Mouse (Mus musculus): ENCODE results near the gene Rbfox1. TPM values are rescaled to one million over a fixed set of nuclear protein-coding genes. Genes with fewer than 3 reads are reported as not detected.

Rbfox1 gene
- polyA plus RNA-seq, 1 experiment, result 0.22 TPM

DNA sequence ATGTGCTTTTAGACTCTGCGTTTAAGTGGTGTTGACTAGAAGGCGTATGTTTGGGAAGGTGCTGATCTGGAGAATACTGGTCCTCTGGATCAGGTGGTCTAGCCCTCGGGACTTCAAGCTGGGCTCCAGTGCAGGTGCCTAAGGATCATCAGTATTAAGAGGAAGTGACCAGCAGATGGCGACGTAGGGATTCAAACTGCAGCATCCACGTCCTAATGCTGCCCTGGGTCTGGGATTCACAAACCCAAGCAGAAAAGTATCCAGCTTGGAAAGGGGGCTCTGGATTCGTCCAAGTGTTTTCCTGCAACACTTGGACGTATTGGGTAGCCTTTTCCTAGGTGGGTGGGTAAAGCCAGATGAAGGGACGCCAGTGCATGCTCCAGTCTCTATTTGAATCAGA lies 906.5 kb downstream of the Rbfox1 start:
- Histone ChIP-seq H3K79me2 (ENCODE audit: control insufficient read depth, insufficient read depth) (no peaks in the 10 kb centered on the region), H3K4me3 (ENCODE audit: insufficient read depth, poor library complexity, severe bottlenecking) (no peak overlapping the region), H3K36me3 (ENCODE audit: control insufficient read depth, insufficient read depth) (no peaks in the 10 kb centered on the region), H3ac (ENCODE audit: control insufficient read depth, insufficient read length, low read depth) (no peak overlapping the region), H3K79me3 (ENCODE audit: low read depth) (no peaks in the 10 kb centered on the region), H3K27me3 (ENCODE audit: control insufficient read depth, insufficient read depth, insufficient read length) (no peaks in the 10 kb centered on the region)
- TF ChIP-seq MYOG (IDR thresholded peaks at IDR 0.05; ENCODE audit: control insufficient read depth, extremely low read depth, insufficient read length), result no peak
- no peak for TF ChIP-seq MAX (IDR thresholded peaks at IDR 0.05)
- TF ChIP-seq CEBPB (IDR thresholded peaks at IDR 0.05; ENCODE audit: low read depth), result no peak
- no peak for TF ChIP-seq MYOD1 (IDR thresholded peaks at IDR 0.05; ENCODE audit: control insufficient read depth, insufficient read length, low read depth)
- peak; percentile 41 for TF ChIP-seq CTCF (IDR thresholded peaks at IDR 0.05; ENCODE audit: control insufficient read depth, insufficient read depth, insufficient read length)

DNA sequence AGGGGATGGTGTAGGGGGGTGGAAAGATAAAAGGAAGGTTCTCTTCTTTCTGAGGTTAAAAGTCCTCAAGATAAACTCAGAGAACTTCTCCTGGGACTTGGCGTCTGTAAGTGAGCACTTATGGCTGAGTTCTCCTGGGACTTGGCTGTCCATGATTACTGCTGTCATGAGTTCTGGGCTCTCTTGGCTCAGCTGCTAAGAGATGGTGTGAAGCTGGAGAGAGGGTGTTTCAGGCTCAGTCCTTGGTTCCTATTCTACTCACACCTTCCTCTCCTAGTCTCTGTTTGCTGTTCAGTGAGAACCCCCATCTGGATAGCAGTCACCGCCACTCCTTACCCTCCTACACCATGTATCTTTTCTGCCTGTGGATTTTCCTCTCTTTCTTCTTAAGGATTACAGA lies 921.1 kb downstream of the Rbfox1 start:
- TF ChIP-seq MAX (IDR thresholded peaks at IDR 0.05), result no peak
- TF ChIP-seq CEBPB (IDR thresholded peaks at IDR 0.05; ENCODE audit: low read depth), result no peak
- H3K36me3 ChIP-seq (ENCODE audit: control insufficient read depth, insufficient read depth), result no peaks in the 10 kb centered on the region
- no peaks in the 10 kb centered on the region for H3K79me2 ChIP-seq (ENCODE audit: control insufficient read depth, insufficient read depth)
- no peak overlapping the region for H3ac ChIP-seq (ENCODE audit: control insufficient read depth, insufficient read length, low read depth)
- no peaks in the 10 kb centered on the region for H3K79me3 ChIP-seq (ENCODE audit: low read depth)
- H3K4me3 ChIP-seq (ENCODE audit: insufficient read depth, poor library complexity, severe bottlenecking), result no peak overlapping the region
- no peaks in the 10 kb centered on the region for H3K27me3 ChIP-seq (ENCODE audit: control insufficient read depth, insufficient read depth, insufficient read length)

DNA sequence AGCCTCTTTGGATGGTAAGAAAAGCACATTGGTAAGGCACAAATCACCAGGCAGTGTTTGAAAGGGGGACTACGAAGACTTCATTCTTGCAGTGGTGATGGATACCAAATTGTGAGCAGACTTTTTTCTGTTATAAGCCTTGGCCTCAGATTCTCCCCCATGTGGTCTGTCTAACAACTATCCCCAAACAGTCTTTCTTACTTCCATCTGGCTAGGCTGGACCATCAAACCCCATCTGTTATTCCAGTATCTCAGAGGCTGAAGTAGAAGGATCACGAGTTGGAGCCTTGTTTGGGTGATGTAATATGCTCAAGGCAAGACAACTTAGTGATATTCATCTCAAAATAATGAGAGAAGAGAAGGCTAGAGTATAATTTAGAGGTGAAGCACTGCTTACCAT lies 922.7 kb downstream of the Rbfox1 start:
- Histone ChIP-seq H3K4me3 (ENCODE audit: insufficient read depth, poor library complexity, severe bottlenecking) (no peak overlapping the region), H3ac (ENCODE audit: control insufficient read depth, insufficient read length, low read depth) (no peak overlapping the region), H3K79me3 (ENCODE audit: low read depth) (no peaks in the 10 kb centered on the region), H3K27me3 (ENCODE audit: control insufficient read depth, insufficient read depth, insufficient read length) (no peaks in the 10 kb centered on the region), H3K79me2 (ENCODE audit: control insufficient read depth, insufficient read depth) (no peaks in the 10 kb centered on the region), H3K36me3 (ENCODE audit: control insufficient read depth, insufficient read depth) (no peaks in the 10 kb centered on the region)
- TF ChIP-seq CTCF (IDR thresholded peaks at IDR 0.05; ENCODE audit: control insufficient read depth, insufficient read depth, insufficient read length) (no peak), USF1 (IDR thresholded peaks at IDR 0.05; ENCODE audit: low read depth) (no peak), CEBPB (IDR thresholded peaks at IDR 0.05; ENCODE audit: low read depth) (no peak), MYOD1 (IDR thresholded peaks at IDR 0.05; ENCODE audit: control insufficient read depth, insufficient read length, low read depth) (no peak), MAX (IDR thresholded peaks at IDR 0.05) (no peak), FOSL1 (IDR thresholded peaks at IDR 0.05; ENCODE audit: insufficient read depth, low read length, poor library complexity, severe bottlenecking) (no peak)

DNA sequence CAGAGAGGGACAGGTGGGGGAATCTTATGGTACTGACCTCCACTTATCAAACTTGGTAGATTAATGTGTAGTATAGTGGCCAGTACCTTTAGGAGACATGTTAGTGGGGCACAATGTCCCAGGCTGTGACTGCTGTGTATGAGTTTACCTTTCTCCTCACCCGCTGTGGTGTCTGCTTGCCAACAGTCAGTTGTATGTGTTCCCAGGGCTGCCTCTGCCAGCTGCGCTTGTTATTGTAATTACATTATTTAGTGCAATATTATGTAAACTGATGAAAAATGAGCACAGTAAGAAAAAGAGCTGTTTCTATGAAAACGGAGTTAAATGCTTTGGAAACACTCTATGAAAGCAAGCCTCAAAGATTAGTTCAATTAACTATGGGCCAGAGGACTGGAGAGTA lies 928.7 kb downstream of the Rbfox1 start:
- Histone ChIP-seq H3K27me3 (ENCODE audit: control insufficient read depth, insufficient read depth, insufficient read length) (no peaks in the 10 kb centered on the region), H3K36me3 (ENCODE audit: control insufficient read depth, insufficient read depth) (no peaks in the 10 kb centered on the region), H3ac (ENCODE audit: control insufficient read depth, insufficient read length, low read depth) (no peak overlapping the region), H3K79me2 (ENCODE audit: control insufficient read depth, insufficient read depth) (no peaks in the 10 kb centered on the region), H3K79me3 (ENCODE audit: low read depth) (no peaks in the 10 kb centered on the region), H3K4me3 (ENCODE audit: insufficient read depth, poor library complexity, severe bottlenecking) (no peak overlapping the region)
- TF ChIP-seq MYOD1 (IDR thresholded peaks at IDR 0.05; ENCODE audit: control insufficient read depth, insufficient read length, low read depth) (no peak), FOSL1 (IDR thresholded peaks at IDR 0.05; ENCODE audit: insufficient read depth, low read length, poor library complexity, severe bottlenecking) (no peak), CEBPB (IDR thresholded peaks at IDR 0.05; ENCODE audit: low read depth) (no peak), CTCF (IDR thresholded peaks at IDR 0.05; ENCODE audit: control insufficient read depth, insufficient read depth, insufficient read length) (no peak), MAX (IDR thresholded peaks at IDR 0.05) (no peak)

DNA sequence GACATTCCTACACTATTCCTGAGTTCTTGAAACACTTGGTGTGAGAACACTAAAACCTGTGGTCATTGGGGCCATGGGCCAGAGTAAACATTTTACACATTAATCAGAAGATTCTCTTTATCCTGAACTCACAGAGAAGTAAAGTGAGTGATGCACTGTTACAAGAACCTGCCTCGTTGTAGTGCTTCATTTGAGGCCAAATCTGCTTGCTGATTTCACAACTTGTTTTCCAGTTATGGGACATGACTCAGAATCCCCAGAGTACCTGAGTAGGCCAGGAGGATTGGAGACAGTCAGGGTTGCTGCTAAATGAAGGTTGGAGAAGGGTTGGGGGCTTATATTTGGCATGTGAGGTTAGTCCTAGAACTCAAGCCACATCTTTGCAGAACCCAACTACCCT lies 936.6 kb downstream of the Rbfox1 start:
- Histone ChIP-seq H3K36me3 (ENCODE audit: control insufficient read depth, insufficient read depth) (no peaks in the 10 kb centered on the region), H3K27me3 (ENCODE audit: control insufficient read depth, insufficient read depth, insufficient read length) (no peaks in the 10 kb centered on the region), H3K79me2 (ENCODE audit: control insufficient read depth, insufficient read depth) (no peaks in the 10 kb centered on the region), H3ac (ENCODE audit: control insufficient read depth, insufficient read length, low read depth) (no peak overlapping the region), H3K79me3 (ENCODE audit: low read depth) (no peaks in the 10 kb centered on the region), H3K4me3 (ENCODE audit: insufficient read depth, poor library complexity, severe bottlenecking) (no peak overlapping the region)
- TF ChIP-seq MYOD1 (IDR thresholded peaks at IDR 0.05; ENCODE audit: control insufficient read depth, insufficient read length, low read depth) (no peak), MAX (IDR thresholded peaks at IDR 0.05) (no peak), CEBPB (IDR thresholded peaks at IDR 0.05; ENCODE audit: low read depth) (no peak), FOSL1 (IDR thresholded peaks at IDR 0.05; ENCODE audit: insufficient read depth, low read length, poor library complexity, severe bottlenecking) (no peak), CTCF (IDR thresholded peaks at IDR 0.05; ENCODE audit: control insufficient read depth, insufficient read depth, insufficient read length) (no peak), MYOG (IDR thresholded peaks at IDR 0.05; ENCODE audit: control insufficient read depth, extremely low read depth, insufficient read length) (no peak), USF1 (IDR thresholded peaks at IDR 0.05; ENCODE audit: low read depth) (no peak)

DNA sequence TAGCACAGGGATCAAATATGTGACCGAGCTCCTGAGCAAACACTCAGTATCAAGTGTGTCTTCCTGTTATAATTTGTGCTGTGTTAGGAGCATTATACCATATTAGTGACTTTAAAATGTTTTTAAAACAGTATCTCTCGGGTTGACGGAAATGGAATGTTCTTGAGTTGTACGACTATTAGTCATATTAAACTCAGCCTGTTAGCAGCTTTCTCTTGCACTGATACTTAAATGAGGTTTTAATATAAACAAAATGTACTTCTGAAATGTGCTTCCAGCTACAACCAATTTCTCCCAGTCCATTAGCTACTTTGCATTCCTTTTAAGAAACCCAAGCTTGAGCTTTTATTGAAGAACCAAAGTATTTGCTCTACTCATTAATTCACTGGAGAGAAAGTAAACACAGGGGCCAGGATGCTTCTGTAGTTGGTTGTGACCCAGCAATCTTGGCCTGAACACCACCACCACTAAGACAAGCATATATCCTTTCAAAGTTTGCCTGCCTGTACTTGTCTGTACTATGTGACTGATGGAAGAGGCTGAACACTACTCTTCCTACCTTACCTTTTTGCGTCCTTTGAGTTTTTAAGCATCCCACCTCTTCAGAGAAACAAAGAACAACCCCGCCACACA lies 944.9 kb downstream of the Rbfox1 start:
- no peak overlapping the region for H3ac ChIP-seq (ENCODE audit: control insufficient read depth, insufficient read length, low read depth)
- TF ChIP-seq MYOD1 (IDR thresholded peaks at IDR 0.05; ENCODE audit: control insufficient read depth, insufficient read length, low read depth) (no peak), FOSL1 (IDR thresholded peaks at IDR 0.05; ENCODE audit: insufficient read depth, low read length, poor library complexity, severe bottlenecking) (no peak)
- H3K79me3 ChIP-seq (ENCODE audit: low read depth), result no peaks in the 10 kb centered on the region
- no peaks in the 10 kb centered on the region for H3K27me3 ChIP-seq (ENCODE audit: control insufficient read depth, insufficient read depth, insufficient read length)
- H3K79me2 ChIP-seq (ENCODE audit: control insufficient read depth, insufficient read depth), result no peaks in the 10 kb centered on the region
- no peak overlapping the region for H3K4me3 ChIP-seq (ENCODE audit: insufficient read depth, poor library complexity, severe bottlenecking)
- no peaks in the 10 kb centered on the region for H3K36me3 ChIP-seq (ENCODE audit: control insufficient read depth, insufficient read depth)

Measured in C2C12 (cell line).